Mouse (Mus musculus) 416B (cell line): ENCODE measurements around the gene 1600002K03Rik.
"Not testable (repeated sequence)": the region's sequence is repeated elsewhere in the genome, so short reads cannot be mapped to it uniquely, and the experiment has no call there.

ENCODE experiments used
- DNase-seq: peaks from one replicate; pipeline ENCODE4 v3.0.0; 2011; ENCODE audit warnings: low read depth

1600002K03Rik gene

GRCm38 (mm10) chr10:80154384-80154783 is 18.4 kb upstream of the 1600002K03Rik start:
- DNase-seq = no peak

- DNase-seq = no peak
Observed at GRCm38 (mm10) chr10:80155277-80155676, 17.5 kb upstream of the 1600002K03Rik start.

- DNase-seq = peak; percentile 57
Observed at GRCm38 (mm10) chr10:80156002-80156751, 16.6 kb upstream of the 1600002K03Rik start.

- DNase-seq = no peak
Observed at GRCm38 (mm10) chr10:80156752-80157053, 16.0 kb upstream of the 1600002K03Rik start.

DNA sequence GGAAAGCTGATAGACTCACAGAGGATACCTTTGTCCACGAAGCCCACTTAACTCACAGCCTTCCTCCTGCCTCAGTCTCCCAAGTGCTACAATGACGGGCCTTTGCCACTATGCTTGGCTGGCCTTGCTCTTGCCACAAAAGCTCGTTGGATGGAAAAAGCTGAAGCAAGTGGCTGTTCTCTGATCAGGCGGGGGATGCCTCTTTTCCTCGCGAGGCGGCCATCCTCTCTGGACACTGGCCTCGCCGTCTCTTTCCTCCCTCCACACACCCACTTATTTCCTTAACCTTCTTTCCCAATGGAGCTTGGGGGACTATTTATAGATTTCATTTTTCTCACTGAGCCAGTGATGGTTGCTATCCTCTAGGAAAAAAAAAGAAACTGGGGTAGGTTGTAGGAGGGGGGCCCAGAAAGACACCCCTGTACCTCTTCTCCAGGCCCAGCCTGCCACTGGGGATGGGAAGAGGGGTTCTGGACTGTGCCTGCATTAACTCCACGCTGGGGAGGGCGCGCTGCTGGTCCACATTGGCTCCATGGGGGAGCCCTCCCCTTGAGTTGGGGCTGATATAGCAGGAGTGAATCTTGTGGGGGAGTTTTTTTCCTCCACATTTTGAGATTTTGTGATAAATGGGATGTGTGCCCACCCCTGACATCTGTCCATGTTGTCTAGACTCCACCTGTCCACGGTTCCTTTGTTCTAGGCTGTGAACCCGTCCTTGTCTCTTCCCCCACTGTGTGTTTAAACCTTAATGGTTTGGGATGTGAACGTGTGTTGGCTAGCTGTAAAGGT is 15.4 kb upstream of the 1600002K03Rik start:
- no peak for DNase-seq

DNA sequence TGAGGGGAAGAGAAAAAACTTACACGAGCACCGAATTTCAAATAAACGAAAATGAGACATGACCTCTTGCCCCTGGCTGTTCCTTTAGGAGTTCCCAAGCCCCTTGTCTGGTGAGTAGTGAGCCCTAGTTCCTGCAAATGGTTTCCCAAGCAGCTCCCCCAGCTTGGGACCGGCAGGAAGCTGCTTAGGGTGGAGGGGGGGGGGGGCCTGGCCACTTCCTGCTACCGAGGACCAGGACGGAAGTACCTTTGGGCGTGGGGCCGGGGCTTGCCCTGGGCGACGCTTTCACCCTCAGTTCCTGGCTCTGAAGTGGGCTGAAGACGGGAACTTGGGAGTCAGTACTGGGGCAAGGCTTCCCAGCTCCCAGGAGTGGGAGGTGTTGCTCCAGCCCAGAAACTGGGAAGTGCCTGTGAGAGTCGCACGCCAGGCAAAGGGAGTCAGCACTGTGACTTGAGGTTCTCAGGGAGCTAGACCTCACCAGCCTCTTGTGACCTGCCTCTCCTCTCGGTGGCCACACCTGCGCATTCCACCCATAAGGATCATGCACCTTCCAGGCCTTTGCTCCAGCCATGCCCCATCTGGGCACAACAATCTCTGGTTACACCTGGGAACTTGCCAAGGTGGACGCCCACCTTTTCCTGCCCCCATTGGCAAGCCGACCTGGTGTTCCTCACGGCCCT is 14.3 kb upstream of the 1600002K03Rik start:
- DNase-seq = peak; percentile 85

GRCm38 (mm10) chr10:80159021-80159560 is 13.7 kb upstream of the 1600002K03Rik start:
- peak; percentile 56 for DNase-seq

GRCm38 (mm10) chr10:80159561-80160454 is 12.9 kb upstream of the 1600002K03Rik start:
- peak; percentile 99 for DNase-seq

- DNase-seq = peak; percentile 90
Observed at GRCm38 (mm10) chr10:80160455-80161371, 12.0 kb upstream of the 1600002K03Rik start.

- peak; percentile 79 for DNase-seq
Observed at GRCm38 (mm10) chr10:80161522-80162242, 11.1 kb upstream of the 1600002K03Rik start.

DNA sequence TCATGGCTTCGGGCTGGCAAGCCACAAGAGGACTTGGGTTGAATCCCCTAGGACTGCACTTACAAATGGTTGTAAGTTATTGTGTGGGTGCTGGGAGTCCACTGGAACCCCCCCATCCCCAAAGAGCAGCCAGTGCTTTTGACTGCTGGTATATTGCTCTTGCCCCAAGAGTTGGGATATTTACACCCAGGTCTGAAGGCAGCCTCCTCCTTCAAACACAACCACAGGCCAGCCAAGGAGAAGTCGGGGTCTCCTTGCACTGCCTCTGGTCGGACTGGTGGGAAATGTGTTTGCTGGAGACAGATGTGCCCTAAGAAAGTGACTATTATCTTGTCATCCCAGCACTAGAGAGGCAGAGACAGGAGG is 10.5 kb upstream of the 1600002K03Rik start:
- DNase-seq = no peak

DNA sequence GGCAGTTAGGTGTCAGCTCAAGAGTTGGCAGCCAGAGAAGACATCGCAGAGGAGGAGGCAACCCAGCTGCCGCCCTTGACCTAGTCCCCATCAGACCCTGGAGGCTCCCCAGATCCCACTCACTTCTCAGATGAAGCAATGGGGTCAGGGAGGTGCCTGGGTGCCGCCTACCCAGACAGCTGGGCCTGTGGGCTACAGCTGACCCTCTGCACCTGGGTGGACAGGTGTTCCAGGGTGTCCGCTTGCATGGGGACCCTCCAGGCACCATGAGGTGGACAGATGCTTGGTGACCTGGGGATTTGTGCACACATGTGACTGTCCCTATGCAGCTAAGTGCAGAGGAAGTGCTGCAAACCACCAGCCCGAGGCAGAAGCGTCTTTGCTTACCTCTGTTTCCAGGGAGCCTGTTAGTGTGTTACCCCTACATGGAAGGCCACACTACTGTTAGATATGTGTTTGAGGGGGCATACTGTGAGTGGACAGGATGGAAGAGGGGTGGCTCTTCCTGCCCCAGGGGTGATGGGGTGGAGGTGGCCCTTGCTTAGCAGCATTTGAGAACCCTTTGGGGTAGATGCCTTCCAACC is 9.9 kb upstream of the 1600002K03Rik start:
- DNase-seq = no peak

DNA sequence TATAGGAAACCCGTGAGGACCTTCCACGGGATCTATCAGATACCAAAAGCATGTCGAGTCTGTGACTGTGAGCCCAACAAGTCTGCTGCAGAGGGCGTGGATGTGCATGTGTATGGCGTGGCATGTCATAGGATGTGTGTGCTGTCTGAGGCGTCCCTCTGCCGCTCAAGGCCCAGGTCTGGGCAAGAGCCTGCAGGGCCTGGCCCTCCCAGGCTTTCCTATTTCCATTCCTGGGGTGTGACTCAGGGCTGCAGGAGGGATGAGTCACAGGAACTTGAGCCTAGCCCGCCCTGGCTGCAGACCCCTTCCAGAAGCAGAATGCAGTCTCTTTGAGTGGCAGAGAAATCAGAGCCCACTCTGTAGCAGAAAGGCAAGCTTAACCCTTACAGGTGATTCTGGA is 9.0 kb upstream of the 1600002K03Rik start:
- DNase-seq = peak; percentile 87

DNA sequence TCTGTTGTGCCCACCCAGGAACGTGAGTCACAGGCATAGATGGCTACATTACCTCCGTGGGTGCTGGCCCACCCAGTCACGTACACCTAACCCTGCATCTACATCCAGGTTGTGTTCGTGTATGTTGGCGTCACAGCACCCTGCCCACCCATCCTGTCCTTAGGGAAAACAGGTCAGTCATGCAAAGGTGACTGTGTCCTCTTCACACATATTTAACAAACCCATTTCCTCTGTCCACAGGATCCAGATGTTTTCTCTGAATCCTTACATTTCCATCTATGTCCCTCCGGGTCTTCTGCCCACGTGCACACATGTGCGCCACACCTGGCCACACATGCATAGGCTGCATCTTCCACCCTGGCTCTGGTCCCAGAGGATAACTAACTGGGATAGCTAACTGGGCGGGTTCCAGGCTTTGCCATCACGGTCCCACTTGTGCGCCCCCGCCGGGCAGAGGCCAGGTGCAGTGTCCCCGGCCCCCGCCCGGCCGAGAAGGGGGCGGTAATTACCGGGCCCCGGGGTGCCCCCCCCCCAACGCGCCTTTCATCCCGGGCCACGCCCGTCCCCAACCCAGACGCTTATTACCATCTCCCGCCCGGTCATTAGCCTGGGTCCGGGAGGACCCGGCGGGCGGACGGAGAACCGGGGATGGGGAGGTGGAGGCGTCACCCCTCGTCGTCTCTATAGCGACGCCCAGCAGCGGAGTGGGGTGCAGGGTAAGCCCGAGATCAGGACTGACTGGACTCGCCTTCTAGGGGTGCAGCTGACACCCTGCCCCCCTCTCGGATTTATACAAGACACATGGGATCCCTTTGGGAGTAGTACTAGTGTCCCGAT is 8.4 kb upstream of the 1600002K03Rik start:
- DNase-seq = no peak

DNA sequence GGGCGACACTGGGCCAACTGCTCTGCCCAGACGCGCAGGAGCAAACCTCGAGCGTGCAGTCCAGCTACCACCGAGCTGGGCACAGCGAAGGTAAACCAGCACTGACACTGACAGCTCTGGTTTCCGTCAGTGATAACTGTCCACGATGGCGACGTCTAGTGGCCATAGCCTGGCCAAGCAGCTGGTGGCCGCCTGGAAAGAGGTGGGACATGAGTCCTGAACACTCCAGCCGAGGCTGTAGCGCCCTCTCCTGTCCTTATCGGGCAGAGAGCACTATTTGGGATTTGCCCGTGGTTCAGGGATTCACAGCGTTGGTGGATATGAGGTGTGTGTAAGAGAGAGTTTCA is 7.8 kb upstream of the 1600002K03Rik start:
- peak; percentile 97 for DNase-seq

- peak; percentile 82 for DNase-seq
Observed at GRCm38 (mm10) chr10:80165392-80166128, 7.2 kb upstream of the 1600002K03Rik start, which contains the start of gene Cirbp. Gene Cirbp (plus strand): TSS chr10:80165985.

- not testable (repeated sequence) for DNase-seq
Observed at GRCm38 (mm10) chr10:80166136-80166535, 6.6 kb upstream of the 1600002K03Rik start.
